Mouse (Mus musculus): Measurements from ENCODE around the gene Lifr.

GRCm38 (mm10) chr15:7204917-7205316, 114.5 kb downstream of the Lifr start:
- TF ChIP-seq CTCF (IDR thresholded peaks at IDR 0.05; ENCODE audit: control insufficient read depth, insufficient read depth, low read length) (no peak), POLR2A (IDR thresholded peaks at IDR 0.05; ENCODE audit: borderline replicate concordance, control insufficient read depth, low read depth, low read length) (no peak)

All from bone marrow, adult 2 months (tissue).